Mouse (Mus musculus) stomach, embryonic 15.5 days (tissue): ENCODE data around the gene Gadd45a. TPM values are rescaled to one million over a fixed set of nuclear protein-coding genes. Genes with fewer than 3 reads are reported as not detected.
"Not testable (repeated sequence)": the region's sequence is repeated elsewhere in the genome, so short reads cannot be mapped to it uniquely, and the experiment has no call there.

Experiments used
- ATAC-seq: fragments of 200-750 bp; cut with Nextera tagmentation; 2 replicates; pipeline ENCODE4 v1.8.0; 2017; ENCODE audit warnings: low read depth, moderate number of reproducible peaks, moderate TSS enrichment; ENCODE audit not compliant: insufficient read depth, low FRiP score
- H3K27ac ChIP-seq: fragments of 300-500 bp; sonication (generic); 2 replicates; pipeline ENCODE4 v1.5.1; 2015; ENCODE audit warnings: mild to moderate bottlenecking, inconsistent platforms
- H3K27me3 ChIP-seq: fragments of 300-500 bp; sonication (generic); replicated peaks from 2 replicates; pipeline ENCODE4 v1.6.1; 2015; ENCODE audit warnings: inconsistent platforms
- H3K36me3 ChIP-seq: fragments of 300-500 bp; sonication (generic); 2 replicates; pipeline ENCODE4 v1.6.1; 2015; ENCODE audit warnings: inconsistent platforms
- H3K4me1 ChIP-seq: fragments of 300-500 bp; sonication (generic); 2 replicates; pipeline ENCODE4 v1.6.1; 2015; ENCODE audit warnings: inconsistent platforms
- H3K4me2 ChIP-seq: fragments of 300-500 bp; sonication (generic); 2 replicates; pipeline ENCODE4 v1.6.1; 2015; ENCODE audit warnings: mild to moderate bottlenecking, inconsistent platforms
- H3K4me3 ChIP-seq: fragments of 300-500 bp; sonication (generic); replicated peaks from 2 replicates; pipeline ENCODE4 v1.5.1; 2015; ENCODE audit warnings: inconsistent platforms
- H3K9ac ChIP-seq: fragments of 300-500 bp; sonication (generic); 2 replicates; pipeline ENCODE4 v1.6.1; 2015; ENCODE audit warnings: inconsistent platforms
- H3K9me3 ChIP-seq: fragments of 300-500 bp; sonication (generic); 2 replicates; pipeline ENCODE4 v1.6.1; 2016; ENCODE audit warnings: inconsistent platforms
- WGBS: fragments of 180-500 bp; shearing (Covaris S2); methylation state at CpG from one replicate; pipeline ENCODE4 v1.1.7; 2015; 5-methylcytosine and 5-hydroxymethylcytosine counted together
- polyA plus RNA-seq: library from polyadenylated mRNA; unstranded; fragments of >200 nt; fragmentation: Nextera tagmentation; extraction: Ambion mirVana; gene quantifications from 2 replicates; pipeline ENCODE4 v1.2.1, GENCODE M21; 2015

Gadd45a gene
- polyA plus RNA-seq, 1 experiment from 2014 or later, result 31.5 TPM

DNA sequence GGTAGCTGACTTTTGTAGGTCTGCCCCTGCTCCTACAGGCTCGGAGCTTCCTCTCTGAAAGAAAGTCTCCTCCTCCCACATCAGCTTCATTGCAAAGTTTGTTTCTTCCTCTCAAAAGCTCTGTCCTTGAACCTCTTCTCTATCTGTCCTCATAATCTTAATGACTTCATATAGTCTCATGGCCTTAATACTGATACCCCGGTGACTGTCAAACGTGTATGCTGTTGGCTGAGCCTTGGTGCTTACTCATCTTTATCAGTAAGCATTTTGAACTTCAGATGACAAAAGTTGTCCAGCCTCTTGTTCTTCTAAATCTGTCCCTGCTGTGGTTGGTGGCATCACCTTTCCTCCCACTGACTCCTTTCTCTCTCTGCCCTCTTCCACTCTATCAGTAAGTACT is 8.2 kb upstream of the Gadd45a start:
- Histone ChIP-seq H3K4me2 (no peak overlapping the region), H3K27ac (no peak overlapping the region), H3K4me1 (0 out of 2 replicates have a peak, but pooled peaks cover 4% of the 10 kb centered on the region), H3K36me3 (no peaks in the 10 kb centered on the region), H3K9me3 (no peaks in the 10 kb centered on the region), H3K27me3 (no peaks in the 10 kb centered on the region), H3K4me3 (no peak overlapping the region), H3K9ac (no peak overlapping the region)
- no peak for ATAC-seq
- 78% methylated on average over 3 of the region's 3 CpGs for WGBS

DNA sequence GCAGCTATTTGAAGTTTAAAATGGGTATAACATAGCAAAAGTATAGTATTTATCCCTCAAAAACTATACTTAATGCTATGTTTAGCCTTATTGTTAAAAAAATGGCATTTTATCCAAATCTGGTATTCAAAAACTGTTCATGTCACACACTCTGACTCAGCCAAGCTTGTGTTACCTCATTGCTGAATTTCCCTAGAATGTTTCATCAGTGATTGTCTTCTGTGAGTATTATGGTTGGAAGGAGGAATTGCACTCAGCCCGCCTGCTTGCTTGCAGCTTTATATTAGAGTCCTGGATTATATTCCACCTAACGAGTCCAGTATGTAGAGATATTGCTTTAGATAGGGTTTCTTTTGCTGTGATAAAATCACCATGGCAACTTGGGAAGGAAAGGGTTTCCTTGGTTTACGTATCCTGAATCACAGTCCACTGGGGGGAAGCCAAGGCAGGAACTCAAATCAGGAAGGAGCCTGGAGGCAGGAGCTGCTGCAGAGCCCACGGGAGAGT is 3.7 kb upstream of the Gadd45a start:
- ATAC-seq, result no peak
- WGBS, result 56% methylated on average over 4 of the region's 4 CpGs
- Histone ChIP-seq H3K9ac (no peak overlapping the region), H3K27ac (no peak overlapping the region), H3K4me3 (no peak overlapping the region), H3K4me1 (no peaks in the 10 kb centered on the region), H3K9me3 (no peaks in the 10 kb centered on the region), H3K36me3 (no peaks in the 10 kb centered on the region), H3K4me2 (no peak overlapping the region), H3K27me3 (no peaks in the 10 kb centered on the region)

DNA sequence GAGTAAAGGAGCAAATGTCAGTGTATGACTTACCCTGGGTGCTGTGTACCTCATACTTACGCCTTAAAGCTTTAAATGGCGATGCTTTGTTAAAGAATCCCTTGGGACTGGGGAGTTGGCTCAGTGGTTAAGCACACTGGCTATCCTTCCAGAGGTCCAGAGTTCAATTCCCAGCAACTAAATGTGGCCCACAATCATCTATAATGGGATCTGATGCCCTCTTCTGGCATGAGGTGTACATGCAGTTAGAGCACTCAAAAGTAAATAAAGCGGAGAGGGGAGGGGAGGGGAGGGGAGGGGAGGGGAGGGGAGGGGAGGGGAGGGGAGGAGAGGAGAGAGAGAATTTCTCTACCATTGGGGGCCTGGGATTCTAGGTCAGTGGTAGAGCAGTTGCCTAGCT is 1.7 kb upstream of the Gadd45a start:
- Histone ChIP-seq H3K27me3 (no peaks in the 10 kb centered on the region), H3K9ac (no peak overlapping the region), H3K9me3 (no peaks in the 10 kb centered on the region), H3K27ac (no peak overlapping the region), H3K4me3 (no peak overlapping the region), H3K36me3 (no peaks in the 10 kb centered on the region), H3K4me2 (no peak overlapping the region), H3K4me1 (peaks cover 3% of the 10 kb centered on the region; the same call in 1 of the 2 replicates)
- ATAC-seq, result no peak
- WGBS, result 93% methylated on average over 2 of the region's 3 CpGs

DNA sequence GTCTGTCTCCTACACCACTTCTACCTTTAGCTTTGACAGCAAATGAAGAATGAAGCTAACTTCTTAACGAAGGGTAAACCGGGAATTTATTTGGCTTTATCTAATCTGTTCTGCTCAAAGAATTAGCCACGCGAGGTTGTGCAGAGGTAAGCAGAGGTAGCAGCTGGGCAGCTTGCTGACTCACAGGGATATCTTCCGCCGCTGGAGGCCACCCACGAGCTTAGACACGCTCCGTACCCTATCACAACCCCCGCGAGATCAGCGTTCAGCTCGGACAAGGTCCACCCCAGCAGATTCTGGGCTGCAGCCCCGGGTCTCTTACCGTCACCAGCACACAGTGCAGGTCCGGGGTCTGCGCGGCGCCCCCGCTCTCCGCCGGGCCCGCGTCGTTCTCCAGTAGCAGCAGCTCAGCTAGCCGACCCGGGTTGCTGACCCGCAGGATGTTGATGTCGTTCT is 873 bp downstream of the Gadd45a start:
- ATAC-seq, result peak; percentile 73

DNA sequence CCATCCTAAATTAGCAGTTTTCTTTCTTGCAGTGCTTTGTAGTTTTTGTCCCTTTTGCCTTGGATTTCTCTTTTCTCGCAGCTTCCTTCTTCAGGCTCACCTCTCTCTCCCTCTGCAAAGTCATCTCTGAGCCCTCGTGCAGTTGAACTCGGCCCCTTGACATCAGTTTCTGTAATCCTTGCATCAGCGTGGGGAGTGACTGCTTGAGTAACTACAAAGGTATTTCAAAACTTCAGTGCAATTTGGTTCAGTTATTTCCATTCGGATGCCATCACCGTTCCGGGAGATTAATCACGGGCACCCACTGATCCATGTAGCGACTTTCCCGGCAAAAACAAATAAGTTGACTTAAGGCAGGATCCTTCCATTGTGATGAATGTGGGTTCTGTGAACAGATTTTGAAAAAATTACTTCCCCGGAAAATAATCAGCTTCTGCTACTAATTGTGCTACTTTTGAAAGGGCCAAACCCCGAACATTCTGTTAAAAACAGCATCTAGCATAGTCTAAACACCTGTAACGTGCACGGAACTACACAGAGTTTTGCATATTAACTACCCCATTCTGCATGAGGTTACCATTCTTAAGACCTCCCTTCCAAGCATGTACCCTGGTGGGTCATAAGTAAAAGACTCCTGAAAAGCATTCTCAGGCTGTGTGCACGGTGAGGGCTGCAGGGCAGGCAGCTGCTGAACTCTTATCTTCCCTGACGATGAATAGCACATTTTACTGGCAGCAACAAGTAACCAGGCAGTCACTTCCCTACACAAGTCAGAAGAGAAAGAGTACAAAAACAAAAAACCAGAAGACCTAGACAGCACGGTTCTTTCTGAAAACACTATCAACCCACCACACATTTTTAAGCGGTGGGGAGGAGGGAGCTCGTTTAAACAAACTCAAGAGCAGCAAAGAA is 1.6 kb downstream of the Gadd45a start:
- 0 out of 2 replicates have a peak, but pooled peaks have one; percentile 20 for ATAC-seq
- peaks cover 3% of the 10 kb centered on the region; the same call in 1 of the 2 replicates for H3K4me1 ChIP-seq
- peak overlapping the region; percentile 84 for H3K4me2 ChIP-seq

More for the DNA sequence above, 873 bp downstream of the Gadd45a start:
- H3K4me2 ChIP-seq, result peak overlapping the region; percentile 84
- peak overlapping the region; percentile 93 for H3K4me3 ChIP-seq
- H3K27me3 ChIP-seq, result no peaks in the 10 kb centered on the region
- peak overlapping the region; percentile 92 for H3K27ac ChIP-seq
- under 1% methylated on average over 29 of the region's 29 CpGs for WGBS
- H3K9me3 ChIP-seq, result no peaks in the 10 kb centered on the region
- H3K4me1 ChIP-seq, result peaks cover 3% of the 10 kb centered on the region; the same call in 1 of the 2 replicates
- peak overlapping the region; percentile 86; the same call in 1 of the 2 replicates for H3K9ac ChIP-seq
- H3K36me3 ChIP-seq, result no peaks in the 10 kb centered on the region

DNA sequence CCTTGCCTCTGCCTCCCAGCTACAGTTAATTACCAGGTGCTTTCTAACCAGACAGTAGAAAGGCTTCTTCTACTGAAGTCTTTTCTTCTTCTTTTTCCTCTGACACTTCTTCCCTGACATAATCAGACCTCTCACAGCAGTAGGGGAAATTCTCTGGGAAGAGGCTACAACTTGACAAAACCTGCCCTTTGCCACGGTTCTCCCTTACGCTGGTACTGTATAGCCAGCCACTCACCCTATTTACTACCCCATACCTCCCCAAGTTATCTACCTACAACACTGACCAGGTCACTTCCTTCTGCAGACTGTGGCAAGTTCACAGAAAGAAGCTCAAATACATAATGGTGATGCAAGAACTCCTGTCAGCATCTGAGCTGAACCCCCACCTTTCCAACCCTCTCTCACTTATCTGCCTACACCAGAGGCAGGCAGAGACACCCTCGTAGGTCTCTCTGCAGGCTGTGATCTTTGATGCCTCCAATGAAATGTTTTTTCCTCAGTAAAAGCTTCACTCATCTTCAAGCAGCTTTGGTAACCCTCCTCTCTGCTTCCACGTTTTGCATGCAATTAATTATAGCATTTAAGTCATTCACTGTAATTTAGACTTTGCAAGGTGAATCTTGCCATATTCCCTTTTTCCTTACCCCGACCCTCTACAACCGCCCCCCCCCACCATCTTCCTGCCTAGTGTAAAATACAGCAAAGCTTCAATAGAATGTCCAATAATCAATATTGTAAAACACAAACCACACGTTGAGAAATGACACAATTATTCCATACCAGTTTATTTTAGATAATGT is 2.7 kb downstream of the Gadd45a start:
- Histone ChIP-seq H3K27ac (no peak overlapping the region), H3K4me2 (no peak overlapping the region), H3K27me3 (no peaks in the 10 kb centered on the region)

More for the DNA sequence above, 1.6 kb downstream of the Gadd45a start:
- H3K27ac ChIP-seq, result peak overlapping the region; percentile 92
- peak overlapping the region; percentile 93 for H3K4me3 ChIP-seq
- no peaks in the 10 kb centered on the region for H3K36me3 ChIP-seq
- WGBS, result 13% methylated on average over 19 of the region's 19 CpGs
- H3K9ac ChIP-seq, result no peak overlapping the region
- H3K9me3 ChIP-seq, result no peaks in the 10 kb centered on the region
- H3K27me3 ChIP-seq, result no peaks in the 10 kb centered on the region

DNA sequence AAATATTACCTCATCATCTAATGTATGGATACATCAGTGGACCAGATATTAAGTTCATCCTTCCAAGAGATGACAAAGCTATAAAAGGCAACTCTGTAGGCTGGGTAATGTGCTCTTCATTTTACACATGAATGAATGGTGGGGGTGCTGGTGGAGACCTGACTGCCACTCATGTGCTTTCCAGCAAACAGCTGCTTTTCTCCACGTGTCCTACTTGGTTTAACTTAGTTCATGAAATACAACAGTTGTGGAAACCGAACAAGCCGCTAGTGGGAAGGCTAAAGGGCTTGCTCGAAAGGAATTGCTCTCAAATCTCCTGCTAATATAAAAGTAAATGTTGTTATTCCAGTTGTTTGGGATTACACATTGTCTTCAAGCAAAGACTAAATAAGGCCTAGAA is 3.7 kb downstream of the Gadd45a start:
- peaks cover 3% of the 10 kb centered on the region; the same call in 1 of the 2 replicates for H3K4me1 ChIP-seq
- no peak overlapping the region for H3K27ac ChIP-seq
- H3K9ac ChIP-seq, result no peak overlapping the region
- no peaks in the 10 kb centered on the region for H3K36me3 ChIP-seq
- no peak overlapping the region for H3K4me3 ChIP-seq
- 69% methylated on average over 4 of the region's 4 CpGs for WGBS
- no peak for ATAC-seq
- H3K9me3 ChIP-seq, result no peaks in the 10 kb centered on the region
- H3K4me2 ChIP-seq, result no peak overlapping the region
- H3K27me3 ChIP-seq, result no peaks in the 10 kb centered on the region

More for the DNA sequence above, 2.7 kb downstream of the Gadd45a start:
- peaks cover 3% of the 10 kb centered on the region; the same call in 1 of the 2 replicates for H3K4me1 ChIP-seq
- ATAC-seq, result no peak
- H3K9ac ChIP-seq, result no peak overlapping the region
- WGBS, result 68% methylated on average over 7 of the region's 7 CpGs
- no peaks in the 10 kb centered on the region for H3K36me3 ChIP-seq
- H3K4me3 ChIP-seq, result no peak overlapping the region
- no peaks in the 10 kb centered on the region for H3K9me3 ChIP-seq

DNA sequence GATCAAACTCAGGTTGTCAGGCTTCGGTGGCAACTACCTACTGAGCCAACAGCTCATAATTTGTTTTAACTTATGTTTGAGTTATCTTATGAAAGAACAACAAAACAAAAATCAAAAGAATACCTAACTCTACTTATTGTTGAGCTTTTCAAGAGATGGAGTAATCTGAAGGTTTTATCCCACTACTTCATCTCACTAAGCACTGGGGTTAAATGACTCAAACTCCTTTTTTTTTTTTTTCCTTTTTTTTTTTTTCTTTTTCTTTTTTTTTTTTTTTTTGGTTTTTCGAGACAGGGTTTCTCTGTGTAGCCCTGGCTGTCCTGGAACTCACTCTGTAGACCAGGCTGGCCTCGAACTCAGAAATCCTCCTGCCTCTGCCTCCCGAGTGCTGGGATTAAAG is 4.3 kb downstream of the Gadd45a start:
- not testable (repeated sequence) for H3K4me3 ChIP-seq, H3K4me1 ChIP-seq, ATAC-seq, H3K4me2 ChIP-seq, H3K27ac ChIP-seq, H3K9me3 ChIP-seq, H3K9ac ChIP-seq, H3K27me3 ChIP-seq, H3K36me3 ChIP-seq
- 94% methylated on average over 3 of the region's 4 CpGs for WGBS

DNA sequence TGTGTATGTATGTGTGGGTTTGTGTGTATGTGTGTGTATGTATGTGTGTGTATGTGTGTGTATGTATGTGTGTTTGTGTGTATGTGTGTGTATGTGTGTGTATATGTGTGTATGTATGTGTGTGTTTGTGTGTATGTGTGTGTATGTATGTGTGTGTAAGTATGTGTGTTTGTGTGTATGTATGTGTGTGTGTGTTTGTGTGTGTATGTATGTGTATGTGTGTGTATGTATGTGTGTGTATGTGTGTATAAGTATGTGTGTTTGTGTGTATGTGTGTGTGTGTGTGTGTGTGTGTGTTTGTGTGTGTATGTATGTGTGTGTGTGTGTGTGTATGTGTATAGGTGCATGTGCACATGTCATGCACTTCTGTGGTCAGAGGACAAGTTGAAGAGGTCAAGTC is 4.7 kb downstream of the Gadd45a start:
- H3K9me3 ChIP-seq, H3K4me2 ChIP-seq, H3K9ac ChIP-seq, H3K4me3 ChIP-seq, H3K27me3 ChIP-seq, H3K36me3 ChIP-seq, ATAC-seq, H3K27ac ChIP-seq, H3K4me1 ChIP-seq: not testable (repeated sequence)

DNA sequence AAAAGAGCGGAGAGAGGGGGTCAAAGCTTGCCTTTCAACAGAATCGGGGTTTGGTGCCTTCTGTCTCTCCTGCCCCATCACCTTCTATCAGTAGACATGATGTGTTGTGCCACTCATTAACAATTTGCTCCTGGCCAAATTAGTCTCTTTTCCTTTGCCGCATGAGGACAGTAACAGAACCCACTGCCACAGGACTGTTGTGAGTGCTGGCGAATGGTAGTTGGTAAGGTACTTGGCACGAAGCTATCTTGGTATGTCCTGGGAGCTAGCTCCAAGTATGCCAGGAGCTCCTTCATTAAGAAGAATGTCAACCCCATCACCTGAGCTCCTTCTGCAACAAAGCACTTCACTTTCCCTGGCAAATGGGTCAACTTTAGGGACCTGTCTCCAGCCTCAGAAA is 6.4 kb downstream of the Gadd45a start:
- Histone ChIP-seq H3K4me2 (no peak overlapping the region), H3K9ac (no peak overlapping the region), H3K4me1 (peaks cover 2% of the 10 kb centered on the region; the same call in 1 of the 2 replicates), H3K4me3 (no peak overlapping the region), H3K27ac (no peak overlapping the region), H3K27me3 (no peaks in the 10 kb centered on the region), H3K36me3 (no peaks in the 10 kb centered on the region), H3K9me3 (no peaks in the 10 kb centered on the region)
- no peak for ATAC-seq
- 77% methylated on average over 5 of the region's 5 CpGs for WGBS

DNA sequence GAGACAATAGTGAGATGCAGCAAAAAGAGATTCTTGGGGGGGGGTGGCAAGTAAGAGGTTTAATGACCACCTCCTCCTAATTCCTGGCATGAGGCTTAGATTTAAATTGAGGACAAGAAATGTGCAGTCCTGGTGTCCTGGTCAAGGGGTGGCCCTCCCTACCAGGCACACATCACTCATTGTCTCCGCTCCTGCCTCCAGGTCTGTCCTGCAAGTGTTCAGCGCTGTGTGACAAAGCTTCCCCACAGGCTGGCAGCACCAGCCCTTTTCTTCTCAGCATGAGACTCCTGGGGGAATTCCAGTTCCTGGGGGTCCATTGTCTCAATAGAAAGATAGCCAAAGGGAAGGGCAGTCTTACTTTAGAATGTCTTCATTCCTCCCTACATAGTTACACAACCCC is 6.8 kb downstream of the Gadd45a start:
- no peaks in the 10 kb centered on the region for H3K4me1 ChIP-seq
- H3K36me3 ChIP-seq, result no peaks in the 10 kb centered on the region
- no peak overlapping the region for H3K4me2 ChIP-seq
- ATAC-seq, result no peak
- no peak overlapping the region for H3K27ac ChIP-seq
- H3K4me3 ChIP-seq, result no peak overlapping the region
- H3K27me3 ChIP-seq, result no peaks in the 10 kb centered on the region
- no peaks in the 10 kb centered on the region for H3K9me3 ChIP-seq
- no peak overlapping the region for H3K9ac ChIP-seq
- WGBS, result 62% methylated on average over 2 of the region's 2 CpGs
